Mouse (Mus musculus): Measurements from ENCODE around the gene Fgf23.

GRCm38 (mm10) chr6:127109402-127109930 lies 36.8 kb downstream of the Fgf23 start, which contains the start of gene Tigar:
- no peak for TF ChIP-seq CTCF (IDR thresholded peaks at IDR 0.05; ENCODE audit: low read depth)
- TF ChIP-seq EP300 (IDR thresholded peaks at IDR 0.05; ENCODE audit: low read depth) = no peak
